28 mouse cellular contexts compared by ENCODE assay signal in the genomic region with DNA sequence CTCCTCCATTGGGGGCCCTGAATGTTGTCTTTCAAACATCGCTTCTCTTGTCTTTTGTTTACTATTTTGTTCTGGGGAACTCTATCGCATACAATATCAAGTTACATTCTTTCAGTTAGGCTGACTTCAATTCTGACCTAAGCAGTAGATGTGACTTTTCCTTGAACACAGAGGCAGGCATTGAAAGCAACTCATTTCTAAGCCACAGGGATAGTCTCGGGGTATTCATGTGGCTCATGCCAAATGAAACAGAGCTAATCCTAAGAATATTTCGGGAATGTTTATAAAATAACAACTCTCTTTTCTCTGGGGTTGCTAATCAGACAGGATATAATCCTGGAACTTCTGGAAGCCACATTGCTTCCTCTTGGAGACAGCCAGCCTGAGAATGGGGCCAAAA.
DNase-seq lines count a peak whose midpoint lies in the region; ATAC-seq and TF ChIP-seq lines count a peak whose summit lies in the region.
"Had no signal": no experiment of that assay in that cellular context is flagged by ENCODE, and none has a peak within 500 bp of the region (broad histone marks: within the 10 kb centered on the region; RNA-seq: fewer than 3 reads in every experiment).

No protein-coding gene starts in this region.

- no peaks in the 10 kb centered on the region for H3K27me3 ChIP-seq in embryonic facial prominence, embryonic 14.5 days (replicated peaks; ENCODE audit: control insufficient read depth, insufficient read depth, low read length)
- no peaks in the 10 kb centered on the region for H3K27me3 ChIP-seq in embryonic facial prominence, embryonic 10.5 days (replicated peaks; ENCODE audit: low read depth, poor library complexity, severe bottlenecking)
- H3K27me3 ChIP-seq in heart, postnatal 0 days (ENCODE audit: control insufficient read depth, insufficient read depth, low read length): no peaks in the 10 kb centered on the region
- H3K27me3 ChIP-seq: CH12.LX; embryonic facial prominence, embryonic 12.5 days; embryonic facial prominence, embryonic 15.5 days; forebrain, embryonic 12.5 days had no signal

- H3K4me1 ChIP-seq in embryonic facial prominence, embryonic 14.5 days (ENCODE audit: control insufficient read depth, insufficient read depth, low read length): no peaks in the 10 kb centered on the region
- no peaks in the 10 kb centered on the region for H3K4me1 ChIP-seq in embryonic facial prominence, embryonic 10.5 days
- no peaks in the 10 kb centered on the region for H3K4me1 ChIP-seq in heart, postnatal 0 days (ENCODE audit: control insufficient read depth, insufficient read depth)
- H3K4me1 ChIP-seq: embryonic facial prominence, embryonic 12.5 days; embryonic facial prominence, embryonic 15.5 days; forebrain, embryonic 12.5 days had no signal

- H3K27ac ChIP-seq in embryonic facial prominence, embryonic 14.5 days (replicated peaks; ENCODE audit: low read depth, low read length): no peak overlapping the region
- no peak overlapping the region for H3K27ac ChIP-seq in embryonic facial prominence, embryonic 10.5 days (replicated peaks)
- H3K27ac ChIP-seq in heart, postnatal 0 days (ENCODE audit: low read depth): no peak overlapping the region
- H3K27ac ChIP-seq: embryonic facial prominence, embryonic 12.5 days; embryonic facial prominence, embryonic 15.5 days; forebrain, embryonic 10.5 days; forebrain, embryonic 12.5 days had no signal

- no peak overlapping the region for H3K4me2 ChIP-seq in embryonic facial prominence, embryonic 14.5 days (ENCODE audit: low read depth, low read length)
- H3K4me2 ChIP-seq in heart, postnatal 0 days (ENCODE audit: low read depth, low read length): no peak overlapping the region
- H3K4me2 ChIP-seq: embryonic facial prominence, embryonic 12.5 days; embryonic facial prominence, embryonic 15.5 days; forebrain, embryonic 12.5 days had no signal

- intact Hi-C loops in heart, postnatal 36 days (cut with DNase I): no loop called here

- TF ChIP-seq EP300 in heart, postnatal 0 days (IDR thresholded peaks at IDR 0.05; ENCODE audit: low read depth): no peak

- no peak for TF ChIP-seq CTCF in heart, postnatal 0 days (IDR thresholded peaks at IDR 0.05; ENCODE audit: low read depth)

- DNase-seq in embryonic facial prominence, embryonic 14.5 days (ENCODE audit: low spot score): peak; percentile 24
- no peak for DNase-seq in embryonic facial prominence, embryonic 10.5 days (ENCODE audit: low spot score)
- DNase-seq in heart, postnatal 0 days (ENCODE audit: low spot score): peak; percentile 27
- DNase-seq in heart, postnatal 36 days: no peak
- DNase-seq in Muller cell, postnatal 12 days (ENCODE audit: inconsistent ontology term): peak; percentile 29
- no peak for DNase-seq in c-Kit-positive CD71-positive TER-119-positive erythroid progenitor cells, embryonic 14.5 days (ENCODE audit: low spot score)
- DNase-seq: adrenal gland, adult 8-10 months; adrenal gland, postnatal 14 days; adrenal gland, postnatal 36 days; B cell, adult 2 months; cerebellum, adult 11 months; cerebellum, adult 18-20 months; cerebellum, adult 8-10 months; cerebellum, adult 9-11 months; cerebellum, postnatal 14 days; cerebellum, postnatal 36 days; embryo, embryonic 11 days had no signal

- WGBS in embryonic facial prominence, embryonic 14.5 days: 55% methylated on average over 4 of the region's 4 CpGs
- WGBS in embryonic facial prominence, embryonic 10.5 days: 78% methylated on average over 4 of the region's 4 CpGs
- 50% methylated on average over 4 of the region's 4 CpGs for WGBS in heart, postnatal 0 days

- no peaks in the 10 kb centered on the region for H3K36me3 ChIP-seq in embryonic facial prominence, embryonic 14.5 days (ENCODE audit: control insufficient read depth, insufficient read depth, low read length)
- H3K36me3 ChIP-seq in embryonic facial prominence, embryonic 10.5 days (replicated peaks): no peaks in the 10 kb centered on the region
- no peaks in the 10 kb centered on the region for H3K36me3 ChIP-seq in heart, postnatal 0 days (replicated peaks; ENCODE audit: control insufficient read depth, insufficient read depth, low read length)
- H3K36me3 ChIP-seq: embryonic facial prominence, embryonic 12.5 days; embryonic facial prominence, embryonic 15.5 days; forebrain, embryonic 10.5 days; forebrain, embryonic 12.5 days; G1E had no signal

- no peak overlapping the region for H3K9ac ChIP-seq in embryonic facial prominence, embryonic 14.5 days (ENCODE audit: low read depth, low read length)
- H3K9ac ChIP-seq in heart, postnatal 0 days (replicated peaks; ENCODE audit: low read depth, low read length): no peak overlapping the region
- H3K9ac ChIP-seq: embryonic facial prominence, embryonic 12.5 days; embryonic facial prominence, embryonic 15.5 days; forebrain, embryonic 12.5 days had no signal

- no peak overlapping the region for H3K4me3 ChIP-seq in embryonic facial prominence, embryonic 14.5 days (ENCODE audit: low read depth, low read length)
- no peak overlapping the region for H3K4me3 ChIP-seq in embryonic facial prominence, embryonic 10.5 days
- no peak overlapping the region for H3K4me3 ChIP-seq in heart, postnatal 0 days (ENCODE audit: low read depth, low read length)
- H3K4me3 ChIP-seq: embryonic facial prominence, embryonic 12.5 days; embryonic facial prominence, embryonic 15.5 days; erythroblast, embryonic 14.5 days; forebrain, embryonic 10.5 days; forebrain, embryonic 12.5 days had no signal

- no peak for ATAC-seq in embryonic facial prominence, embryonic 14.5 days (ENCODE audit: low read depth)
- no peak for ATAC-seq in heart, postnatal 0 days (ENCODE audit: insufficient read depth, low read depth)
- ATAC-seq: activated CD4-positive, CD25-positive, alpha-beta regulatory T cell, adult 4 months; CD4-positive, CD25-positive, alpha-beta regulatory T cell, adult 4 months; forebrain, embryonic 14.5 days; forebrain, embryonic 16.5 days had no signal

- no peaks in the 10 kb centered on the region for H3K9me3 ChIP-seq in embryonic facial prominence, embryonic 14.5 days (ENCODE audit: control insufficient read depth, low read length)
- H3K9me3 ChIP-seq in embryonic facial prominence, embryonic 10.5 days: no peaks in the 10 kb centered on the region
- H3K9me3 ChIP-seq in heart, postnatal 0 days (replicated peaks; ENCODE audit: control insufficient read depth, low read length): 0 out of 2 replicates have a peak, but pooled peaks cover under 1% of the 10 kb centered on the region
- H3K9me3 ChIP-seq: embryonic facial prominence, embryonic 12.5 days; embryonic facial prominence, embryonic 15.5 days; forebrain, embryonic 10.5 days; G1E had no signal

Comparison
In these comparisons a context has a peak if more than half of its experiments do, and no peak if none do; other contexts are left out.
1. DNase-seq: peak in embryonic facial prominence, embryonic 14.5 days (single experiment), heart, postnatal 0 days (single experiment) and Muller cell, postnatal 12 days (single experiment); none in embryonic facial prominence, embryonic 10.5 days (single experiment), heart, postnatal 36 days (0 of 2) and c-Kit-positive CD71-positive TER-119-positive erythroid progenitor cells, embryonic 14.5 days (single experiment).